Mouse (Mus musculus): ENCODE results near the gene Sorbs1. TPM values are rescaled to one million over a fixed set of nuclear protein-coding genes. Genes with fewer than 3 reads are reported as not detected.
A peak's percentile ranks its signal among the peaks of the same experiment; 100 is the strongest.

The Sorbs1 gene
- polyA plus RNA-seq, 1 experiment, result 13.2 TPM

- Histone ChIP-seq H3K4me1 (ENCODE audit: control insufficient read depth, insufficient read depth, insufficient read length, low read length) (no peaks in the 10 kb centered on the region), H3K4me3 (ENCODE audit: low read depth, low read length) (no peak overlapping the region), H3K27me3 (ENCODE audit: control insufficient read depth, insufficient read depth, low read length) (no peaks in the 10 kb centered on the region), H3K27ac (ENCODE audit: insufficient read depth, low read depth, low read length) (no peak overlapping the region), H3K36me3 (ENCODE audit: control insufficient read depth, insufficient read depth, low read length) (peaks cover 40% of the 10 kb centered on the region)
- WGBS, result 67% methylated on average over 6 of the region's 6 CpGs
- TF ChIP-seq POLR2A (IDR thresholded peaks at IDR 0.05; ENCODE audit: low read depth, low read length) (no peak), CTCF (IDR thresholded peaks at IDR 0.05; ENCODE audit: extremely low read depth, insufficient read length, insufficient replicate concordance, low read depth, low read length) (no peak)
Measured at GRCm38 (mm10) chr19:40549516-40550135, 36.0 kb upstream of the Sorbs1 start.

GRCm38 (mm10) chr19:40548796-40549515 lies 35.4 kb upstream of the Sorbs1 start:
- peaks cover 33% of the 10 kb centered on the region for H3K36me3 ChIP-seq (ENCODE audit: control insufficient read depth, insufficient read depth, low read length)
- H3K4me3 ChIP-seq (ENCODE audit: low read depth, low read length), result no peak overlapping the region
- WGBS, result 33% methylated on average over 5 of the region's 5 CpGs
- TF ChIP-seq POLR2A (IDR thresholded peaks at IDR 0.05; ENCODE audit: low read depth, low read length) (no peak), CTCF (IDR thresholded peaks at IDR 0.05; ENCODE audit: extremely low read depth, insufficient read length, insufficient replicate concordance, low read depth, low read length) (no peak)
- H3K4me1 ChIP-seq (ENCODE audit: control insufficient read depth, insufficient read depth, insufficient read length, low read length), result no peaks in the 10 kb centered on the region
- H3K27me3 ChIP-seq (ENCODE audit: control insufficient read depth, insufficient read depth, low read length), result no peaks in the 10 kb centered on the region
- no peak overlapping the region for H3K27ac ChIP-seq (ENCODE audit: insufficient read depth, low read depth, low read length)

DNA sequence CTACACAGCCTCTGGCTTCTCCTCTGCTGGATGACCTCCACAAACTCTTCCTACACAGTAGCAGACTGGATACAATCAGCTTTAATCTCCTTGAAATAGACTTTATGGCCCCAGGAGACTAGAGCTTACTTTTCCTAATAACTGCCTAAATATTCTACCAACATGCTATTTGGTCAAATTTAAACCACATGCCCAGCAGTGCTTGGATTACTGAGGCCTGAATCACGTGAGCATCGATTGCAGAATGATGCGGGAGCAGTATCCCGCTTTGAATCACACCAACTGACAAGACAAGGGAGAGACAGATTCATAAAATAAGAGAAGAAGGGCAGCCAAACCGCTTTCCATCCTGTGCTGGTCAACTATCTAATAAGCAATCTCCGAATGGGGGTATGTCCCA lies 34.8 kb upstream of the Sorbs1 start:
- WGBS, result 89% methylated on average over 6 of the region's 6 CpGs
- no peak for TF ChIP-seq CTCF (IDR thresholded peaks at IDR 0.05; ENCODE audit: extremely low read depth, insufficient read length, insufficient replicate concordance, low read depth, low read length)
- no peak for TF ChIP-seq POLR2A (IDR thresholded peaks at IDR 0.05; ENCODE audit: low read depth, low read length)
- Histone ChIP-seq H3K27ac (ENCODE audit: insufficient read depth, low read depth, low read length) (no peak overlapping the region), H3K27me3 (ENCODE audit: control insufficient read depth, insufficient read depth, low read length) (no peaks in the 10 kb centered on the region), H3K4me3 (ENCODE audit: low read depth, low read length) (no peak overlapping the region), H3K4me1 (ENCODE audit: control insufficient read depth, insufficient read depth, insufficient read length, low read length) (no peaks in the 10 kb centered on the region), H3K36me3 (ENCODE audit: control insufficient read depth, insufficient read depth, low read length) (peaks cover 28% of the 10 kb centered on the region)

DNA sequence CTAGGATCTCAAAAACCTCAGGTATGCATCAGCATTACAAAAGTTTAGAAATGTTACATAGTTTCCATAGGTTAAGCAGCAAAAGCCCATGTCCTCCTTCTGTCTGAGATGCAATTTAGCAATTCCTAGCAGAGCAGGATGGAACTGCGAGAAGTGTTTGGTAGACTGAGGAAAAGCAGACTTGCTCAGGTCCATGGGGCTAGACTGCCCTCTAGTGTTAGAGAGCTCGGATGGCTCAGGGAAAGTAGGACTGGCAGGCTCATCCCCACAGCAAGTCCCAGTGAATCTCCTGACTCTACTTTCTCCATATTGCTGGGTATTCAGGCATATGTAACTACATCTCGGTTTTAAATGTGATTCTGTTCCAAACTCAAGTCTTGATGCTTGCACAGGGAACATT lies 31.3 kb upstream of the Sorbs1 start:
- Histone ChIP-seq H3K4me3 (ENCODE audit: low read depth, low read length) (no peak overlapping the region), H3K4me1 (ENCODE audit: control insufficient read depth, insufficient read depth, insufficient read length, low read length) (no peaks in the 10 kb centered on the region), H3K36me3 (ENCODE audit: control insufficient read depth, insufficient read depth, low read length) (peaks cover under 1% of the 10 kb centered on the region; the same call in 1 of the 2 replicates), H3K27me3 (ENCODE audit: control insufficient read depth, insufficient read depth, low read length) (no peaks in the 10 kb centered on the region), H3K27ac (ENCODE audit: insufficient read depth, low read depth, low read length) (no peak overlapping the region)
- WGBS, result 3% methylated on average over 3 of the region's 3 CpGs
- peak; percentile 92; the same call in 1 of the 2 replicates for TF ChIP-seq CTCF (IDR thresholded peaks at IDR 0.05; ENCODE audit: extremely low read depth, insufficient read length, insufficient replicate concordance, low read depth, low read length)
- no peak for TF ChIP-seq POLR2A (IDR thresholded peaks at IDR 0.05; ENCODE audit: low read depth, low read length)

DNA sequence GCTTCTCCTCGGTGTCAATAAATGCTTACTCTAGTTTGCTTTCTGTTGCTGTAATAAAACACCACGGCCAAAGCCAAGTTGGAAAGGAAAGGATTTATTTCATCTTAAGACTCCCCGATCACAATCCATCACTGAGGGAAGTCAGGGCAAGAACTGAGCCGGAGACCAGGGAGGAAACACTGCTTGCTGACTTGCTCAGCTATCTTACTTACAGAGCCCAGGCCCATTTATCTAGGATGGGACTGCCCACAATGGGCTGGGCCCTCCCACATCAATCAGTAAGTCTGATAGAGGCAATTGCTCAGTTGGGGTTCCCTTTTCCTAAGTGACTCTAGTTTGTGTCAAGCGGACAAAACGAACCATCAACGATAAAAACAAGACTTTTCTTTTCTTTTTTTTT lies 29.2 kb upstream of the Sorbs1 start:
- Histone ChIP-seq H3K27me3 (ENCODE audit: control insufficient read depth, insufficient read depth, low read length) (no peaks in the 10 kb centered on the region), H3K4me1 (ENCODE audit: control insufficient read depth, insufficient read depth, insufficient read length, low read length) (no peaks in the 10 kb centered on the region), H3K4me3 (ENCODE audit: low read depth, low read length) (no peak overlapping the region), H3K36me3 (ENCODE audit: control insufficient read depth, insufficient read depth, low read length) (no peaks in the 10 kb centered on the region), H3K27ac (ENCODE audit: insufficient read depth, low read depth, low read length) (no peak overlapping the region)
- TF ChIP-seq CTCF (IDR thresholded peaks at IDR 0.05; ENCODE audit: extremely low read depth, insufficient read length, insufficient replicate concordance, low read depth, low read length), result no peak
- TF ChIP-seq POLR2A (IDR thresholded peaks at IDR 0.05; ENCODE audit: low read depth, low read length), result no peak
- 57% methylated on average over 7 of the region's 7 CpGs for WGBS

DNA sequence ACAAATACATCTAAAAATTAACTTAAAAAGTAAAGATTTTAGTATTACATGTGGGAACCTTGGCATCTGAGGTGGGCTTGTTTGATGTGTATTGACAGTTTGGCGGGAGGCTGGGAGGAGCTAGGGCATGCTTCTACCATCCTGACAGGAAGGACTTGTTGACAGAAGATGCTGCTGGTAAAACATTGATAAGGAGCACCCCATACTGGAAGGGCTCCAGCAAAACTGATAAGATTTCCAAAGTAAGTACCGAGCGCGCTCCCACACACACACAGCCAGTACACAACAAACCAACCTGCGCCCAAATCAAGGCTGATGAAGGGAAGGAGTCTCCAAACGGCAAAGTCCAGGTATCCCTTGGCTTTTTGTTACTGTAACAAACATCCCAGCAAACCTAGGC lies 22.9 kb upstream of the Sorbs1 start:
- TF ChIP-seq POLR2A (IDR thresholded peaks at IDR 0.05; ENCODE audit: low read depth, low read length) (no peak), CTCF (IDR thresholded peaks at IDR 0.05; ENCODE audit: extremely low read depth, insufficient read length, insufficient replicate concordance, low read depth, low read length) (no peak)
- Histone ChIP-seq H3K27ac (ENCODE audit: insufficient read depth, low read depth, low read length) (no peak overlapping the region), H3K27me3 (ENCODE audit: control insufficient read depth, insufficient read depth, low read length) (no peaks in the 10 kb centered on the region), H3K4me1 (ENCODE audit: control insufficient read depth, insufficient read depth, insufficient read length, low read length) (no peaks in the 10 kb centered on the region), H3K36me3 (ENCODE audit: control insufficient read depth, insufficient read depth, low read length) (no peaks in the 10 kb centered on the region), H3K4me3 (ENCODE audit: low read depth, low read length) (no peak overlapping the region)
- 22% methylated on average over 6 of the region's 6 CpGs for WGBS

GRCm38 (mm10) chr19:40532525-40532924 lies 18.9 kb upstream of the Sorbs1 start:
- TF ChIP-seq POLR2A (IDR thresholded peaks at IDR 0.05; ENCODE audit: low read depth, low read length), result no peak
- no peak for TF ChIP-seq CTCF (IDR thresholded peaks at IDR 0.05; ENCODE audit: extremely low read depth, insufficient read length, insufficient replicate concordance, low read depth, low read length)
- Histone ChIP-seq H3K27me3 (ENCODE audit: control insufficient read depth, insufficient read depth, low read length) (no peaks in the 10 kb centered on the region), H3K27ac (ENCODE audit: insufficient read depth, low read depth, low read length) (no peak overlapping the region), H3K4me3 (ENCODE audit: low read depth, low read length) (no peak overlapping the region), H3K4me1 (ENCODE audit: control insufficient read depth, insufficient read depth, insufficient read length, low read length) (no peaks in the 10 kb centered on the region), H3K36me3 (ENCODE audit: control insufficient read depth, insufficient read depth, low read length) (no peaks in the 10 kb centered on the region)
- 68% methylated on average over 5 of the region's 5 CpGs for WGBS
